Mouse (Mus musculus): ENCODE data around the gene Daxx. TPM values are rescaled to one million over a fixed set of nuclear protein-coding genes. Genes with fewer than 3 reads are reported as not detected.
"Not testable (repeated sequence)": the region's sequence is repeated elsewhere in the genome, so short reads cannot be mapped to it uniquely, and the experiment has no call there.

The Daxx gene
- polyA plus RNA-seq, 1 experiment from 2014 or later: 70.1 TPM

DNA sequence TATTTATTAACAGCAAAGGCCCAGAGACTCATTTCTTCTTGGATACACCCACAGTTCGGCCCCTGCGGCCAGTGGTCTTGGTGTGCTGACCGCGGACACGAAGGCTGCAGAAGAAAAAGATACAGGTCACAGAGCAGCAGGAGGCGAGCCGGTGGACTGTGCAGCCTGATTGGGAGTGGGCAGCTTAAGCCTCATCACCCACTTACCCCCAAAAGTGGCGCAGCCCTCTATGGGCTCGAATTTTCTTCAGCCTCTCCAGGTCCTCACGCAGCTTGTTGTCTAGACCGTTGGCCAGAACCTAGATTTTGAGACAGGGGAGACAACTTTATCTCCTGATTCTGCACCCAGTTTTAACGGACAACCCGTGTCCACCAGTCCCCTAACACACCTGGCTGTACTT lies 42.8 kb downstream of the Daxx start:
- Histone ChIP-seq H3K36me3 (peaks cover 56% of the 10 kb centered on the region), H3K9ac (peak overlapping the region; percentile 67; the same call in 1 of the 2 replicates), H3K4me3 (peak overlapping the region; percentile 44; the same call in 1 of the 2 replicates), H3K27ac (peak overlapping the region; percentile 93; the same call in 1 of the 2 replicates), H3K4me2 (replicated peaks) (peak overlapping the region; percentile 87), H3K4me1 (peaks cover 54% of the 10 kb centered on the region)
- not testable (repeated sequence) for H3K27me3 ChIP-seq; H3K9me3 ChIP-seq; ATAC-seq (ENCODE audit: insufficient number of reproducible peaks, insufficient read depth, low FRiP score, low TSS enrichment)
- 81% methylated on average over 13 of the region's 13 CpGs for WGBS

GRCm38 (mm10) chr17:33952879-33953278 lies 43.7 kb downstream of the Daxx start:
- ATAC-seq (ENCODE audit: insufficient number of reproducible peaks, insufficient read depth, low FRiP score, low TSS enrichment): no peak
- Histone ChIP-seq H3K4me1 (peaks cover 56% of the 10 kb centered on the region), H3K36me3 (peaks cover 49% of the 10 kb centered on the region), H3K27ac (no peak overlapping the region), H3K27me3 (no peaks in the 10 kb centered on the region), H3K4me3 (no peak overlapping the region), H3K9ac (peak overlapping the region; percentile 41; the same call in 1 of the 2 replicates), H3K9me3 (no peaks in the 10 kb centered on the region), H3K4me2 (replicated peaks) (peak overlapping the region; percentile 7; the same call in 1 of the 2 replicates)
- 84% methylated on average over 4 of the region's 4 CpGs for WGBS

DNA sequence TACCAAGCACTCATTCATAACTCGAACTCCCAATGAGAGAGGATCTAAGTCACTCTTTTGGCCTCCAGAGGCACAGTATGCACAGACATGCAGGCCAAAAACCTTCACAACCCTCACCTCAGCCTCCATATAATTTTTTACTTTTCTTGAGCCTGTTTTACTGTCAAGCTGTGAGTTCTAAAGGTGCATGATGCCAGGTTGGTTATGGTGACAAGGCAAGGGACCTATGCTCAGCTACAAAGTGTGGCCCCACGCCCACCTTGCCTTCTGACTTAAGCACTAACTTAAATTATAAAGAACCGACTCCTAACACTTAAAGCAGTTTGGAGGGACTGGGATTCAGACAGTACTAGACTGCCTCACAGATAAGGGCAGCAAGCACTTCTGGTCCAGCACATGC lies 44.1 kb downstream of the Daxx start:
- ATAC-seq (ENCODE audit: insufficient number of reproducible peaks, insufficient read depth, low FRiP score, low TSS enrichment): no peak
- no peak overlapping the region for H3K4me3 ChIP-seq

GRCm38 (mm10) chr17:33953961-33954565 lies 44.8 kb downstream of the Daxx start:
- Histone ChIP-seq H3K4me3 (peak overlapping the region; percentile 68), H3K4me2 (replicated peaks) (peak overlapping the region; percentile 95), H3K36me3 (peaks cover 46% of the 10 kb centered on the region), H3K27me3 (no peaks in the 10 kb centered on the region), H3K9ac (peak overlapping the region; percentile 90), H3K9me3 (no peaks in the 10 kb centered on the region), H3K4me1 (peaks cover 56% of the 10 kb centered on the region), H3K27ac (peak overlapping the region; percentile 94)
- WGBS: 33% methylated on average over 5 of the region's 5 CpGs
- no peak for ATAC-seq (ENCODE audit: insufficient number of reproducible peaks, insufficient read depth, low FRiP score, low TSS enrichment)

More for the DNA sequence above, 44.1 kb downstream of the Daxx start:
- Histone ChIP-seq H3K4me1 (peaks cover 56% of the 10 kb centered on the region), H3K36me3 (peaks cover 46% of the 10 kb centered on the region), H3K4me2 (replicated peaks) (peak overlapping the region; percentile 95), H3K9me3 (no peaks in the 10 kb centered on the region), H3K27ac (no peak overlapping the region), H3K9ac (no peak overlapping the region), H3K27me3 (no peaks in the 10 kb centered on the region)
- 80% methylated on average over 3 of the region's 3 CpGs for WGBS

- H3K36me3 ChIP-seq: peaks cover 46% of the 10 kb centered on the region
- peaks cover 54% of the 10 kb centered on the region for H3K4me1 ChIP-seq
- WGBS: under 1% methylated on average over 33 of the region's 33 CpGs
Measured at GRCm38 (mm10) chr17:33954646-33955554, 45.7 kb downstream of the Daxx start.

GRCm38 (mm10) chr17:33955555-33956214 lies 46.5 kb downstream of the Daxx start, which contains the start of the genes Vps52 and Rps18:
TSS of gene Vps52 (plus strand) at chr17:33955812.
TSS of gene Rps18 (minus strand) at chr17:33956001.
- Histone ChIP-seq H3K36me3 (peaks cover 49% of the 10 kb centered on the region), H3K4me3 (peak within 1 kb of the TSS; percentile 68), H3K9ac (peak within 1 kb of the TSS; percentile 90), H3K27ac (peak within 1 kb of the TSS; percentile 94), H3K4me2 (replicated peaks) (peak within 1 kb of the TSS; percentile 95), H3K27me3 (no peaks in the 10 kb centered on the region), H3K9me3 (no peaks in the 10 kb centered on the region), H3K4me1 (peaks cover 46% of the 10 kb centered on the region)
- WGBS: under 1% methylated on average over 50 of the region's 50 CpGs
- peak; percentile 76 for ATAC-seq (ENCODE audit: insufficient number of reproducible peaks, insufficient read depth, low FRiP score, low TSS enrichment)

More at GRCm38 (mm10) chr17:33954646-33955554, 45.7 kb downstream of the Daxx start:
- ATAC-seq (ENCODE audit: insufficient number of reproducible peaks, insufficient read depth, low FRiP score, low TSS enrichment): peak; percentile 5; the same call in 1 of the 2 replicates
- H3K9me3 ChIP-seq: no peaks in the 10 kb centered on the region
- H3K9ac ChIP-seq: peak overlapping the region; percentile 90
- peak overlapping the region; percentile 95 for H3K4me2 ChIP-seq (replicated peaks)
- no peaks in the 10 kb centered on the region for H3K27me3 ChIP-seq
- H3K27ac ChIP-seq: peak overlapping the region; percentile 94
- H3K4me3 ChIP-seq: peak overlapping the region; percentile 68

DNA sequence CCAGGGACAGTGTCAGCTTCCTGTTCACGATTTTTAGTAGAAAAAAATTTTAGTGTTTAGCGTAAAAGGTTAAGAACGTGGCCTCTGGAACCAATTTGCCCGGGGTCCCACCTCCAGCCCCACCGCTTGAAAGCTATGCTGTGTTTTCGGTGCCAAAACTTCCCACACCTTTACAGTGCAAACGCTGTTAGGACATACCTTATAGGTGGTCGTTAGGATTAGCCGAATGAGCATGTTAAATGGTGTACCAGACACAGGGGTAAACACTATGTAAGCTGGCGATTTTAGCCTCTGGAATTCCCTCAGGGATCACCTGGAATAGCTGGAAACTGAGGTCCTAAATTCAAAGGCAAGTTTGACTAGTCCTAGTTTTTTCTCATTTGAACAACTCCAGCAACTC lies 47.1 kb downstream of the Daxx start:
- Histone ChIP-seq H3K36me3 (peaks cover 56% of the 10 kb centered on the region), H3K4me3 (peak overlapping the region; percentile 68), H3K9ac (peak overlapping the region; percentile 67), H3K27ac (peak overlapping the region; percentile 73), H3K4me2 (replicated peaks) (peak overlapping the region; percentile 95), H3K4me1 (peaks cover 40% of the 10 kb centered on the region), H3K9me3 (no peaks in the 10 kb centered on the region), H3K27me3 (no peaks in the 10 kb centered on the region)
- ATAC-seq (ENCODE audit: insufficient number of reproducible peaks, insufficient read depth, low FRiP score, low TSS enrichment): no peak
- 7% methylated on average over 10 of the region's 10 CpGs for WGBS

DNA sequence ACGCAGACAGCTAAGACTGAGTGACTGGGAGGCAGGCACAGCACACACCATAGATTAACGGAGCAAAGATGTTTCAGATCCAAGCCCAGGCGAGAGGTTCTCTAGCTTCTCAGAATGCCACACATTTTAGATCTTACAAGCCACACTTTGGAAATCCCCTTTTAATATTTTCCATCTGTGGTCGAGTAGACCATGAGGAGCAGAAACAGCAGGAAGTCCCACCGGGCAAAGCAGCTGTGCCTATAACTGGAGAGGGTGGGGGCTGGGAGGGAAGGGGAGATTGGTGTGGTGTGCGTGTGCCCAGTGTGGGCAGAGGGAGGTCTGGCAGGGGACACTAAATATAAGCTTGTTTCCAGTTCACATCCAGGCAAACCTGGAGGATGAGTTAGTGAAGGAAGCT lies 48.3 kb downstream of the Daxx start:
- no peak for ATAC-seq (ENCODE audit: insufficient number of reproducible peaks, insufficient read depth, low FRiP score, low TSS enrichment)
- Histone ChIP-seq H3K27ac (no peak overlapping the region), H3K27me3 (no peaks in the 10 kb centered on the region), H3K9ac (no peak overlapping the region), H3K4me3 (no peak overlapping the region), H3K36me3 (peaks cover 59% of the 10 kb centered on the region), H3K4me1 (peaks cover 30% of the 10 kb centered on the region), H3K9me3 (no peaks in the 10 kb centered on the region), H3K4me2 (replicated peaks) (no peak overlapping the region)
- WGBS: 70% methylated on average over 6 of the region's 6 CpGs

DNA sequence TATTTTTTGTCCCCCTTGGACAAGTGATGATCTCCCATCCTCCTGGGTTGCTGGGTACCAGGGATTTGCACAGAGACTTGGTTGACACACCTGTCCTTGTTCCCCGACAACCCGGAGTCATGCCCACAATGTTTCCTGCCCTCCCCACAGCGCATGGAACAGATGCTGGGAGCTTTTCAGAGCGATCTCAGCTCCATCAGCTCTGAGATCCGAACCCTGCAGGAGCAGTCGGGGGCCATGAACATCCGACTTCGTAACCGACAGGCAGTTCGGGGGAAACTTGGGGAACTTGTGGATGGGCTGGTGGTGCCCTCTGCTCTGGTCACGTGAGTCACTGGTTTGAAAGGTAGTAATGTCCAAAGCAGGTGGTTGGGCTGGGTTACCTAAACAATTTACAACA lies 49.2 kb downstream of the Daxx start:
- Histone ChIP-seq H3K36me3 (peaks cover 59% of the 10 kb centered on the region), H3K9ac (no peak overlapping the region), H3K9me3 (no peaks in the 10 kb centered on the region), H3K4me3 (no peak overlapping the region), H3K27ac (no peak overlapping the region), H3K4me2 (replicated peaks) (no peak overlapping the region), H3K4me1 (peaks cover 20% of the 10 kb centered on the region), H3K27me3 (no peaks in the 10 kb centered on the region)
- 97% methylated on average over 11 of the region's 11 CpGs for WGBS
- no peak for ATAC-seq (ENCODE audit: insufficient number of reproducible peaks, insufficient read depth, low FRiP score, low TSS enrichment)

- Histone ChIP-seq H3K4me3 (no peak overlapping the region), H3K27me3 (no peaks in the 10 kb centered on the region), H3K36me3 (peaks cover 59% of the 10 kb centered on the region), H3K9ac (no peak overlapping the region), H3K4me2 (replicated peaks) (no peak overlapping the region), H3K4me1 (peaks cover 13% of the 10 kb centered on the region), H3K9me3 (no peaks in the 10 kb centered on the region), H3K27ac (no peak overlapping the region)
- WGBS: 94% methylated on average over 13 of the region's 13 CpGs
- ATAC-seq (ENCODE audit: insufficient number of reproducible peaks, insufficient read depth, low FRiP score, low TSS enrichment): no peak
Measured at GRCm38 (mm10) chr17:33959135-33959534, 49.9 kb downstream of the Daxx start.

- H3K4me3 ChIP-seq: no peak overlapping the region
- peaks cover 61% of the 10 kb centered on the region for H3K36me3 ChIP-seq
- no peak overlapping the region for H3K4me2 ChIP-seq (replicated peaks)
- H3K4me1 ChIP-seq: peaks cover 8% of the 10 kb centered on the region
- H3K27ac ChIP-seq: no peak overlapping the region
- WGBS: 89% methylated on average over 15 of the region's 15 CpGs
- H3K9ac ChIP-seq: no peak overlapping the region
- H3K9me3 ChIP-seq: no peaks in the 10 kb centered on the region
- ATAC-seq (ENCODE audit: insufficient number of reproducible peaks, insufficient read depth, low FRiP score, low TSS enrichment): no peak
- no peaks in the 10 kb centered on the region for H3K27me3 ChIP-seq
Measured at GRCm38 (mm10) chr17:33959948-33960347, 50.7 kb downstream of the Daxx start.

All from embryonic facial prominence, embryonic 12.5 days (tissue).